ENCODE assay signal across 20 mouse cellular contexts in the genomic region with DNA sequence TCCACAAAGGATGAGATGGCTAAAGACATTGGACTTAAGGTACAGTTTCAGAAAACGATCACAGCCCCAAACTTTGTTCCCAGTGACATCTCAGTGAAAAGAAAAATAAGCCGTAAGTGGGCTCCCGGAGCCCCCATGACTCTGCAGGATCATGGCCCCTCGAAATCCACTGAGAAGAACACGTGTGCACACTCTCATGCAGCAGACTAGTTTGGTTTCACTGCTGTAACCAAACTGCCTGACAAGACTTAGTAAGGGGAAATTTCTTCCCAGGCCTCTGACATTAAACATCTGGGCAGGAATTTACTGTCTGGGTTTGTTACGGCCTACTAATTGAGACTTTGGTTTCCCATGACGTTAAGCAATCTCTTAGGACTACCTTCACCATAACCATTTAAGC. TPM values are rescaled to one million over a fixed set of nuclear protein-coding genes. Genes with fewer than 3 reads are reported as not detected.
A peak's percentile ranks its signal among the peaks of the same experiment; 100 is the strongest.
DNase-seq lines count a peak whose midpoint lies in the region; ATAC-seq and TF ChIP-seq lines count a peak whose summit lies in the region.
"Had no signal": no experiment of that assay in that cellular context is flagged by ENCODE, and none has a peak within 500 bp of the region (broad histone marks: within the 10 kb centered on the region; RNA-seq: fewer than 3 reads in every experiment).

No protein-coding gene starts in this region.

- 76% methylated on average over 7 of the region's 7 CpGs for WGBS in embryonic facial prominence, embryonic 12.5 days
- WGBS in embryonic facial prominence, embryonic 10.5 days: 90% methylated on average over 7 of the region's 7 CpGs
- 49% methylated on average over 7 of the region's 7 CpGs for WGBS in kidney, postnatal 0 days
- 66% methylated on average over 7 of the region's 7 CpGs for WGBS in embryonic facial prominence, embryonic 14.5 days
- WGBS in stomach, embryonic 15.5 days: 53% methylated on average over 7 of the region's 7 CpGs

- no peaks in the 10 kb centered on the region for H3K27me3 ChIP-seq in embryonic facial prominence, embryonic 12.5 days
- no peaks in the 10 kb centered on the region for H3K27me3 ChIP-seq in embryonic facial prominence, embryonic 10.5 days (replicated peaks; ENCODE audit: low read depth, poor library complexity, severe bottlenecking)
- H3K27me3 ChIP-seq in kidney, postnatal 0 days (ENCODE audit: insufficient read depth, low read length): no peaks in the 10 kb centered on the region
- no peaks in the 10 kb centered on the region for H3K27me3 ChIP-seq in embryonic facial prominence, embryonic 14.5 days (replicated peaks; ENCODE audit: control insufficient read depth, insufficient read depth, low read length)
- H3K27me3 ChIP-seq in stomach, embryonic 15.5 days (replicated peaks): no peaks in the 10 kb centered on the region
- H3K27me3 ChIP-seq: heart, embryonic 13.5 days had no signal

- H3K27ac ChIP-seq in embryonic facial prominence, embryonic 12.5 days: peak overlapping the region; percentile 47; the same call in 1 of the 2 replicates
- no peak overlapping the region for H3K27ac ChIP-seq in embryonic facial prominence, embryonic 10.5 days (replicated peaks)
- no peak overlapping the region for H3K27ac ChIP-seq in kidney, postnatal 0 days
- H3K27ac ChIP-seq in embryonic facial prominence, embryonic 14.5 days (replicated peaks; ENCODE audit: low read depth, low read length): peak overlapping the region; percentile 54; the same call in 1 of the 2 replicates
- peak overlapping the region; percentile 55; the same call in 1 of the 2 replicates for H3K27ac ChIP-seq in stomach, embryonic 15.5 days
- H3K27ac ChIP-seq: forebrain, embryonic 12.5 days; heart, embryonic 13.5 days had no signal

- peaks cover 43% of the 10 kb centered on the region for H3K36me3 ChIP-seq in embryonic facial prominence, embryonic 12.5 days
- H3K36me3 ChIP-seq in embryonic facial prominence, embryonic 10.5 days (replicated peaks): peaks cover 88% of the 10 kb centered on the region
- peaks cover 13% of the 10 kb centered on the region for H3K36me3 ChIP-seq in kidney, postnatal 0 days (ENCODE audit: insufficient read depth, low read length)
- H3K36me3 ChIP-seq in embryonic facial prominence, embryonic 14.5 days (ENCODE audit: control insufficient read depth, insufficient read depth, low read length): peaks cover 51% of the 10 kb centered on the region
- H3K36me3 ChIP-seq in stomach, embryonic 15.5 days: 0 out of 2 replicates have a peak, but pooled peaks cover 15% of the 10 kb centered on the region

- TF ChIP-seq CTCF in kidney, postnatal 0 days (IDR thresholded peaks at IDR 0.05; ENCODE audit: low read depth): no peak

- no peak for ATAC-seq in embryonic facial prominence, embryonic 12.5 days (ENCODE audit: insufficient number of reproducible peaks, insufficient read depth, low FRiP score, low TSS enrichment)
- ATAC-seq in kidney, postnatal 0 days (replicated peaks; ENCODE audit: low FRiP score, low read depth): no peak
- ATAC-seq in embryonic facial prominence, embryonic 14.5 days (ENCODE audit: low read depth): no peak
- no peak for ATAC-seq in stomach, embryonic 15.5 days (ENCODE audit: insufficient read depth, low FRiP score, low read depth)
- ATAC-seq: CD4-positive, CD25-positive, alpha-beta regulatory T cell, adult 4 months; forebrain, postnatal 0 days; hindbrain, embryonic 16.5 days had no signal

- no peak for DNase-seq in embryonic facial prominence, embryonic 10.5 days (ENCODE audit: low spot score)
- DNase-seq in kidney, postnatal 0 days (ENCODE audit: low spot score): peak; percentile 40
- no peak for DNase-seq in kidney, postnatal 4 days
- DNase-seq in embryonic facial prominence, embryonic 14.5 days (ENCODE audit: low spot score): no peak
- no peak for DNase-seq in urinary bladder, postnatal 10 days (ENCODE audit: low spot score)
- DNase-seq in spleen, postnatal 14 days (ENCODE audit: low spot score in 2 of 2): no peak
- DNase-seq: adrenal gland, postnatal 14 days; B cell, adult 2 months; cerebellum, adult 11-12 months; cerebellum, adult 9-10 months; cerebellum, postnatal 25 days; forebrain, postnatal 0 days; gastrocnemius, postnatal 14 days; heart, postnatal 36 days had no signal

- H3K4me1 ChIP-seq in embryonic facial prominence, embryonic 12.5 days: peaks cover 27% of the 10 kb centered on the region
- H3K4me1 ChIP-seq in embryonic facial prominence, embryonic 10.5 days: peaks cover 22% of the 10 kb centered on the region
- H3K4me1 ChIP-seq in kidney, postnatal 0 days (replicated peaks; ENCODE audit: insufficient read depth, low read length): no peaks in the 10 kb centered on the region
- peaks cover 3% of the 10 kb centered on the region; the same call in 1 of the 2 replicates for H3K4me1 ChIP-seq in embryonic facial prominence, embryonic 14.5 days (ENCODE audit: control insufficient read depth, insufficient read depth, low read length)
- H3K4me1 ChIP-seq in stomach, embryonic 15.5 days: peaks cover 20% of the 10 kb centered on the region

- no peak overlapping the region for H3K4me3 ChIP-seq in embryonic facial prominence, embryonic 12.5 days
- H3K4me3 ChIP-seq in embryonic facial prominence, embryonic 10.5 days: no peak overlapping the region
- H3K4me3 ChIP-seq in kidney, postnatal 0 days (replicated peaks; ENCODE audit: low read depth, low read length): no peak overlapping the region
- no peak overlapping the region for H3K4me3 ChIP-seq in embryonic facial prominence, embryonic 14.5 days (ENCODE audit: low read depth, low read length)
- no peak overlapping the region for H3K4me3 ChIP-seq in stomach, embryonic 15.5 days (replicated peaks)
- H3K4me3 ChIP-seq: forebrain, embryonic 12.5 days; heart, embryonic 13.5 days had no signal

- no peak overlapping the region for H3K9ac ChIP-seq in embryonic facial prominence, embryonic 12.5 days
- H3K9ac ChIP-seq in kidney, postnatal 0 days (ENCODE audit: low read depth, low read length): no peak overlapping the region
- no peak overlapping the region for H3K9ac ChIP-seq in embryonic facial prominence, embryonic 14.5 days (ENCODE audit: low read depth, low read length)
- no peak overlapping the region for H3K9ac ChIP-seq in stomach, embryonic 15.5 days
- H3K9ac ChIP-seq: forebrain, embryonic 12.5 days; forebrain, postnatal 0 days; heart, embryonic 13.5 days had no signal

- H3K4me2 ChIP-seq in embryonic facial prominence, embryonic 12.5 days (replicated peaks): no peak overlapping the region
- H3K4me2 ChIP-seq in kidney, postnatal 0 days (ENCODE audit: low read length): no peak overlapping the region
- no peak overlapping the region for H3K4me2 ChIP-seq in embryonic facial prominence, embryonic 14.5 days (ENCODE audit: low read depth, low read length)
- H3K4me2 ChIP-seq in stomach, embryonic 15.5 days: no peak overlapping the region
- H3K4me2 ChIP-seq: forebrain, embryonic 12.5 days; heart, embryonic 13.5 days had no signal

- H3K9me3 ChIP-seq in embryonic facial prominence, embryonic 12.5 days: no peaks in the 10 kb centered on the region
- H3K9me3 ChIP-seq in embryonic facial prominence, embryonic 10.5 days: no peaks in the 10 kb centered on the region
- H3K9me3 ChIP-seq in kidney, postnatal 0 days (replicated peaks; ENCODE audit: low read length): no peaks in the 10 kb centered on the region
- H3K9me3 ChIP-seq in embryonic facial prominence, embryonic 14.5 days (ENCODE audit: control insufficient read depth, low read length): no peaks in the 10 kb centered on the region
- no peaks in the 10 kb centered on the region for H3K9me3 ChIP-seq in stomach, embryonic 15.5 days
- H3K9me3 ChIP-seq: forebrain, embryonic 12.5 days; heart, embryonic 13.5 days had no signal

RNA-seq across cellular contexts. Expression of a gene that starts 45.3 kb away (rescaled TPM):
- polyA plus RNA-seq in embryonic facial prominence, embryonic 12.5 days (2016; fragmentation: Nextera tagmentation; extraction: Ambion mirVana): 57.5 and 64.8 TPM in 2 replicates
- polyA plus RNA-seq in embryonic facial prominence, embryonic 10.5 days (2016; fragmentation: Nextera tagmentation; extraction: Ambion mirVana): 41.5 and 42.8 TPM in 2 replicates
- 34.3 and 36.6 TPM in 2 replicates for polyA plus RNA-seq in kidney, postnatal 0 days (2015; fragmentation: Nextera tagmentation; extraction: Ambion mirVana)
- polyA plus RNA-seq in embryonic facial prominence, embryonic 14.5 days (2014; fragmentation: Nextera tagmentation; extraction: Ambion mirVana): 59.4 and 64.7 TPM in 2 replicates
- 39.8 and 39.9 TPM in 2 replicates for polyA plus RNA-seq in stomach, embryonic 15.5 days (2015; fragmentation: Nextera tagmentation; extraction: Ambion mirVana)

RNA-seq across cellular contexts. Expression of a gene that starts 59.3 kb away (rescaled TPM):
- polyA plus RNA-seq in embryonic facial prominence, embryonic 12.5 days (2016; fragmentation: Nextera tagmentation; extraction: Ambion mirVana): 17.8 and 19.1 TPM in 2 replicates
- 8.0 and 9.6 TPM in 2 replicates for polyA plus RNA-seq in embryonic facial prominence, embryonic 10.5 days (2016; fragmentation: Nextera tagmentation; extraction: Ambion mirVana)
- 14.8 and 15.0 TPM in 2 replicates for polyA plus RNA-seq in kidney, postnatal 0 days (2015; fragmentation: Nextera tagmentation; extraction: Ambion mirVana)
- 13.2 and 15.2 TPM in 2 replicates for polyA plus RNA-seq in embryonic facial prominence, embryonic 14.5 days (2014; fragmentation: Nextera tagmentation; extraction: Ambion mirVana)
- polyA plus RNA-seq in stomach, embryonic 15.5 days (2015; fragmentation: Nextera tagmentation; extraction: Ambion mirVana): 13.0 and 13.6 TPM in 2 replicates

Comparison
In these comparisons a context has a peak if more than half of its experiments do, and no peak if none do; other contexts are left out.
1. H3K27ac ChIP-seq: peak in embryonic facial prominence, embryonic 12.5 days (single experiment), embryonic facial prominence, embryonic 14.5 days (single experiment) and stomach, embryonic 15.5 days (single experiment); none in embryonic facial prominence, embryonic 10.5 days (single experiment) and kidney, postnatal 0 days (single experiment).